Mouse (Mus musculus): Measurements from ENCODE around the gene Src.

DNA sequence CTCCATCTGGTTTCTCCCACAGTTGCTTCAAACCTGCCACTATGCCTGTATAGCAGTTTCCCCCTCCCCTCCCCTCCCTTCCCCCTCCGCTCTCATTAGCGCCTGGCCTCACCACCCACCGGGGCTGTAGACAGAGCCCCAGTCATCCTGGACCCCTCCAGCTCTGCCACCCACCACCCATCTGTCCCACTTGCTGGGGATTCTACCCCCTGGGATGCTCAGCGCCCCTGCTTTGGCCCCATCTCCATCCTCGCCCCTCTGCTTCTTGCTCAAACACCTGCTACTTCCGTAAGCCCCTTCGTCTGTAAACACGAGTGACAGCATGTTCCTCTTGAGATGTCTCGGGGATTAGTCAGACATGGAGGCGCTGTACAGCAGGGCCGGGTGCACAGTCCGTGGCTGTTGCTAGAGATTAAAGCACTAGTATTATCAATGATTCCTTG is 69.5 kb downstream of the Src start:
- no peak for TF ChIP-seq CTCF (IDR thresholded peaks at IDR 0.05; ENCODE audit: low read depth, low read length)
- TF ChIP-seq POLR2A (IDR thresholded peaks at IDR 0.05; ENCODE audit: extremely low read depth, insufficient read depth, low read length): no peak
